Mouse (Mus musculus): Measurements from ENCODE around the gene Lrp1. TPM values are rescaled to one million over a fixed set of nuclear protein-coding genes. Genes with fewer than 3 reads are reported as not detected.

Gene Lrp1
- polyA plus RNA-seq, 1 experiment from 2014 or later, result 57.6 TPM

GRCm38 (mm10) chr10:127526048-127526447, 94.9 kb downstream of the Lrp1 start:
- peak overlapping the region; percentile 37; the same call in 1 of the 2 replicates for H3K4me2 ChIP-seq (ENCODE audit: low read depth, severe bottlenecking)
- no peak for ATAC-seq (ENCODE audit: insufficient number of reproducible peaks, low FRiP score, low TSS enrichment, low read depth)
- H3K9ac ChIP-seq (ENCODE audit: low read length), result no peak overlapping the region
- WGBS, result 2% methylated on average over 26 of the region's 26 CpGs
- H3K36me3 ChIP-seq (ENCODE audit: control insufficient read depth, insufficient read depth, low read length), result no peaks in the 10 kb centered on the region
- no peak overlapping the region for H3K27ac ChIP-seq (replicated peaks; ENCODE audit: low read depth, low read length)
- H3K4me3 ChIP-seq (ENCODE audit: low read depth, low read length), result peak overlapping the region; percentile 22
- peaks cover 48% of the 10 kb centered on the region for H3K4me1 ChIP-seq (ENCODE audit: control insufficient read depth, insufficient read depth, low read length)
- peaks cover 67% of the 10 kb centered on the region for H3K27me3 ChIP-seq (ENCODE audit: control insufficient read depth, insufficient read depth, low read length)
- DNase-seq (ENCODE audit: low spot score), result peak; percentile 40
- H3K9me3 ChIP-seq (ENCODE audit: control insufficient read depth, low read length), result no peaks in the 10 kb centered on the region

- H3K9me3 ChIP-seq (ENCODE audit: control insufficient read depth, low read length), result no peaks in the 10 kb centered on the region
- H3K9ac ChIP-seq (ENCODE audit: low read length), result no peak overlapping the region
- 2% methylated on average over 21 of the region's 23 CpGs for WGBS
- peak overlapping the region; percentile 41 for H3K4me2 ChIP-seq (ENCODE audit: low read depth, severe bottlenecking)
- H3K4me3 ChIP-seq (ENCODE audit: low read depth, low read length), result 0 out of 2 replicates have a peak overlapping the region, but pooled peaks have one; percentile 8
- H3K4me1 ChIP-seq (ENCODE audit: control insufficient read depth, insufficient read depth, low read length), result peaks cover 47% of the 10 kb centered on the region
- peaks cover 54% of the 10 kb centered on the region for H3K27me3 ChIP-seq (ENCODE audit: control insufficient read depth, insufficient read depth, low read length)
- H3K36me3 ChIP-seq (ENCODE audit: control insufficient read depth, insufficient read depth, low read length), result peaks cover 6% of the 10 kb centered on the region
- no peak overlapping the region for H3K27ac ChIP-seq (replicated peaks; ENCODE audit: low read depth, low read length)
- DNase-seq (ENCODE audit: low spot score), result peak; percentile 48
- no peak for ATAC-seq (ENCODE audit: insufficient number of reproducible peaks, low FRiP score, low TSS enrichment, low read depth)
Observed at GRCm38 (mm10) chr10:127524646-127525255, 96.2 kb downstream of the Lrp1 start.

GRCm38 (mm10) chr10:127522088-127522581, 98.8 kb downstream of the Lrp1 start, which contains the start of gene Shmt2:
Gene Shmt2, minus strand, starts transcription at chr10:127522444.
- WGBS, result under 1% methylated on average over 21 of the region's 21 CpGs
- Histone ChIP-seq H3K27me3 (ENCODE audit: control insufficient read depth, insufficient read depth, low read length) (peaks cover 27% of the 10 kb centered on the region), H3K27ac (replicated peaks; ENCODE audit: low read depth, low read length) (no peak within 1 kb of the TSS), H3K36me3 (ENCODE audit: control insufficient read depth, insufficient read depth, low read length) (peaks cover 17% of the 10 kb centered on the region), H3K4me3 (ENCODE audit: low read depth, low read length) (peak within 1 kb of the TSS; percentile 39), H3K4me1 (ENCODE audit: control insufficient read depth, insufficient read depth, low read length) (peaks cover 42% of the 10 kb centered on the region), H3K4me2 (ENCODE audit: low read depth, severe bottlenecking) (peak within 1 kb of the TSS; percentile 60), H3K9me3 (ENCODE audit: control insufficient read depth, low read length) (no peaks in the 10 kb centered on the region), H3K9ac (ENCODE audit: low read length) (peak within 1 kb of the TSS; percentile 37)
- DNase-seq (ENCODE audit: low spot score), result peak; percentile 94
- ATAC-seq (ENCODE audit: insufficient number of reproducible peaks, low FRiP score, low TSS enrichment, low read depth), result peak; percentile 26; the same call in 1 of the 2 replicates

DNA sequence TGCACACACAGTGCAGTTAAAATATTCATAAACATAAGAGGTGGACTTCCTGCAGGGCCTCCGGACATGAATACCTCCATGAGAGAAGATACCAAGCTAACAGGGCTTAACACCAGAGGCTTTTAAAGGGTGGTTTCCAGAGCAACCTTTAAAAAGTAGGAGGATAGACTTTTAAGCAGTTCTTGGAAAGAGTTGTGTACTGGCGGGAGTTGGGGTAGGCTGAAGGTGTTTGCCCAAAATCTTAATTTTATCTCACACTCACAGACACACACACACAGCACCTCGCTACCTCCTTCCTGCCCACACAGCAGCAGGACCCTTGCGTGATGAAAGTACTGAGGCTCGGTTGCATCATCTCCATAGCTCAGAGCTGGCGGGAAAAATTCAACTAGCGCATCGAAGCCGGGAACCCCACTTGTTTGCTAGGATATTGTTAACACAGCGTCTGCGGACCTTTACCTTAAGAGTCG, 99.3 kb downstream of the Lrp1 start:
- Histone ChIP-seq H3K9me3 (ENCODE audit: control insufficient read depth, low read length) (no peaks in the 10 kb centered on the region), H3K36me3 (ENCODE audit: control insufficient read depth, insufficient read depth, low read length) (peaks cover 17% of the 10 kb centered on the region), H3K9ac (ENCODE audit: low read length) (peak overlapping the region; percentile 37), H3K4me2 (ENCODE audit: low read depth, severe bottlenecking) (peak overlapping the region; percentile 60), H3K27me3 (ENCODE audit: control insufficient read depth, insufficient read depth, low read length) (peaks cover 23% of the 10 kb centered on the region), H3K4me1 (ENCODE audit: control insufficient read depth, insufficient read depth, low read length) (peaks cover 43% of the 10 kb centered on the region), H3K4me3 (ENCODE audit: low read depth, low read length) (peak overlapping the region; percentile 39), H3K27ac (replicated peaks; ENCODE audit: low read depth, low read length) (no peak overlapping the region)
- DNase-seq (ENCODE audit: low spot score), result no peak
- ATAC-seq (ENCODE audit: insufficient number of reproducible peaks, low FRiP score, low TSS enrichment, low read depth), result no peak
- WGBS, result 15% methylated on average over 12 of the region's 12 CpGs

GRCm38 (mm10) chr10:127520714-127521357, 100.1 kb downstream of the Lrp1 start:
- ATAC-seq (ENCODE audit: insufficient number of reproducible peaks, low FRiP score, low TSS enrichment, low read depth) (no peak), DNase-seq (ENCODE audit: low spot score) (no peak)
- Histone ChIP-seq H3K27me3 (ENCODE audit: control insufficient read depth, insufficient read depth, low read length) (peaks cover 14% of the 10 kb centered on the region), H3K27ac (replicated peaks; ENCODE audit: low read depth, low read length) (no peak overlapping the region), H3K9me3 (ENCODE audit: control insufficient read depth, low read length) (no peaks in the 10 kb centered on the region), H3K4me3 (ENCODE audit: low read depth, low read length) (no peak overlapping the region), H3K4me1 (ENCODE audit: control insufficient read depth, insufficient read depth, low read length) (peaks cover 43% of the 10 kb centered on the region), H3K9ac (ENCODE audit: low read length) (no peak overlapping the region), H3K4me2 (ENCODE audit: low read depth, severe bottlenecking) (no peak overlapping the region), H3K36me3 (ENCODE audit: control insufficient read depth, insufficient read depth, low read length) (peaks cover 17% of the 10 kb centered on the region)
- WGBS, result 86% methylated on average over 20 of the region's 20 CpGs

- H3K4me3 ChIP-seq (ENCODE audit: low read depth, low read length), result no peak overlapping the region
Observed at GRCm38 (mm10) chr10:127519903-127520713, 100.8 kb downstream of the Lrp1 start.

DNA sequence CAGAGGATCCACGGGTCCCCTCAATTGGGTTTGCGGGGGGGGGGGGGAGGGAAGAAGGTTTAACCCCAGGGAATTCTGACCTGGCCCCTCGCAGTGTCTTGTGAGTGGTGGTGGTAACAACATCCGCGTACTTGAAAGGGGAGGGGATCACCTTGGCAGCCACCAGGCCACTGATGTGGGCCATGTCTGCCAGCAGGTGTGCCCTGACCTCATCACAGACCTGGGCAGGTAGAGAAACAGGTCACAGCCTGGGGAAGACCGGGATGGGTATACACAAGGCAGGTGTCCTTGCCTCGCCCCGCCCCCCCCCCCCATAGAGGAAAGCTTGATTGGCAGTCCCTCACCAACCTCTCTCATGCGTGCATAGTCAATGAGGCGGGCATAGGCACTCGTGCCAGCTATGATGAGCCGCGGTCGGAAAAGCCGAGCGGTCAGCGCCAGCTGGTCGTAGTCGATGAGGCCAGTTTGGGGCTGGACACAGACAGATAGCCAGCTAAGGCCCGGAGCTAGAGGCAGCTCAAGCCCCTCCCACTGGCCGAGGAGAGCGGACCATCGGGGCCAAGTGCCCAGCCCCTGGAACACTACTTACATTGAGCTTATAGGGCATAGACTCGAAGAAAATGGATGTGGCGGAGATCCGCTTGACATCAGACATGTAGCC, 101.8 kb downstream of the Lrp1 start:
- no peak for ATAC-seq (ENCODE audit: insufficient number of reproducible peaks, low FRiP score, low TSS enrichment, low read depth)
- Histone ChIP-seq H3K9me3 (ENCODE audit: control insufficient read depth, low read length) (no peaks in the 10 kb centered on the region), H3K4me2 (ENCODE audit: low read depth, severe bottlenecking) (no peak overlapping the region), H3K9ac (ENCODE audit: low read length) (no peak overlapping the region), H3K36me3 (ENCODE audit: control insufficient read depth, insufficient read depth, low read length) (peaks cover 17% of the 10 kb centered on the region), H3K4me3 (ENCODE audit: low read depth, low read length) (no peak overlapping the region), H3K27me3 (ENCODE audit: control insufficient read depth, insufficient read depth, low read length) (peaks cover 11% of the 10 kb centered on the region; the same call in 1 of the 2 replicates), H3K27ac (replicated peaks; ENCODE audit: low read depth, low read length) (no peak overlapping the region), H3K4me1 (ENCODE audit: control insufficient read depth, insufficient read depth, low read length) (peaks cover 42% of the 10 kb centered on the region)
- no peak for DNase-seq (ENCODE audit: low spot score)
- WGBS, result 93% methylated on average over 26 of the region's 26 CpGs

More at GRCm38 (mm10) chr10:127519903-127520713, 100.8 kb downstream of the Lrp1 start:
- Histone ChIP-seq H3K4me1 (ENCODE audit: control insufficient read depth, insufficient read depth, low read length) (peaks cover 43% of the 10 kb centered on the region), H3K27ac (replicated peaks; ENCODE audit: low read depth, low read length) (no peak overlapping the region), H3K4me2 (ENCODE audit: low read depth, severe bottlenecking) (no peak overlapping the region), H3K36me3 (ENCODE audit: control insufficient read depth, insufficient read depth, low read length) (peaks cover 17% of the 10 kb centered on the region), H3K9me3 (ENCODE audit: control insufficient read depth, low read length) (no peaks in the 10 kb centered on the region), H3K9ac (ENCODE audit: low read length) (no peak overlapping the region), H3K27me3 (ENCODE audit: control insufficient read depth, insufficient read depth, low read length) (peaks cover 9% of the 10 kb centered on the region)
- no peak for DNase-seq (ENCODE audit: low spot score)
- 94% methylated on average over 37 of the region's 37 CpGs for WGBS
- ATAC-seq (ENCODE audit: insufficient number of reproducible peaks, low FRiP score, low TSS enrichment, low read depth), result no peak
